Mouse (Mus musculus) MN1 (cell line): Measurements from ENCODE around the gene Nefh.
A peak's percentile ranks its signal among the peaks of the same experiment; 100 is the strongest.

Experiments
- DNase-seq: peaks from one replicate; pipeline ENCODE4 v3.0.0-alpha.2; 2016; ENCODE audit warnings: low spot score

Nefh gene

DNA sequence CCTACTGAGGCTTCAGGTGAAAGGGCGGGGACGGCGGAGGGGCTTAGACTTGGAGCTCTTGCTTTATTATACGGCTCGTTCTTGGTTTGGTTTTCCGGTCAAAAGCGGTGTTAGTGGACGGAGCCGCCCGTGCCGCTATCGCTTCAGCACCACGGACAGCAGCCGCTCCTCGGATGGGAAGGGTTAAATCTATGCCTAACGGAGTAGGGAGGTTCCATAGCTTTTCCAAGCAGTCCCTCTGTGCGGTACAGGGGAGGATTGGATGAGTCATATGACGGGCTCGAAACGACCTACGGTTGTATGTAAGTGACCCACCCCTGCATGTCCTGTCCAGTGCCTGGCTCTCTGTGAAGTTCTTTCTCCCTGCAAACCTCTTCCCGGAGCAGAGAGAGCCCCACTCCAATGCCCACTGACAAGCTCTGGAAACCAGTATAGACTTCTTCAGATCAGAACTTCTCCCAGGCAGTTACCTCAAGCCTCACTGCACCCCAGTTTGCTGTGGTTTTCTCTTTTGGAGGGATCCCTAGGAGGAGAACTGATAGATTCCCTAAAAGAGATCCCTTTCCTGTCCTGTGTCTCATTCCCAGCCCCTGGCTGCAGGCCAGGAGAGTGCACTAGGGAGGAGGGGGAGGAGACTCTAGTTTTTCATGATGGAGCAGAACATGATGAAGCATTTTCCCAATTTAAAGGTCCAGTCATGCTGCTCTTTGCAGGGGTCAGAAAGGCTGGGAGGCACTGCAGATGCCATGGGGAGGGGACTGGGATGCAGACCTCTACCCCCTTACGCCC is 1.6 kb upstream of the Nefh start:
- DNase-seq = peak; percentile 83

DNA sequence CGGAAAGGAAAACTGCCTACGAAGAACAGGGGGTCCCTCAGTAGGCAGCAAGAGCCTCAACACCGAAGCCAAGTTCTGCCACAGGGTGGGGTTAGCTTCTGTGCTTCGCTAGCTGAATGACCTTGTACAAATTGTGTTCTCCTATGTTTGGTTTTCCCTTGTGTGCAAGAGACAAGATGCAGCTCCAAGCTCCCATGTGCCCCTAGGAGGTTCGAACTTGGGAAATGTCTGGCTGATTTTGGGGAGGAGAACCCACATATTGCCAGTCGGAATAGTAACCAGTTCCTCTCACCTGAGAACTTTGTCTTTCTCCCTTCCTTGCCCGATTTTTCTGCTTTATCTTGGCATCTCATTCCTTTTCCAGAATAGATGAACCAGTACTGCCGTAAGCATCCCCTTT is 928 bp upstream of the Nefh start:
- DNase-seq = no peak

DNA sequence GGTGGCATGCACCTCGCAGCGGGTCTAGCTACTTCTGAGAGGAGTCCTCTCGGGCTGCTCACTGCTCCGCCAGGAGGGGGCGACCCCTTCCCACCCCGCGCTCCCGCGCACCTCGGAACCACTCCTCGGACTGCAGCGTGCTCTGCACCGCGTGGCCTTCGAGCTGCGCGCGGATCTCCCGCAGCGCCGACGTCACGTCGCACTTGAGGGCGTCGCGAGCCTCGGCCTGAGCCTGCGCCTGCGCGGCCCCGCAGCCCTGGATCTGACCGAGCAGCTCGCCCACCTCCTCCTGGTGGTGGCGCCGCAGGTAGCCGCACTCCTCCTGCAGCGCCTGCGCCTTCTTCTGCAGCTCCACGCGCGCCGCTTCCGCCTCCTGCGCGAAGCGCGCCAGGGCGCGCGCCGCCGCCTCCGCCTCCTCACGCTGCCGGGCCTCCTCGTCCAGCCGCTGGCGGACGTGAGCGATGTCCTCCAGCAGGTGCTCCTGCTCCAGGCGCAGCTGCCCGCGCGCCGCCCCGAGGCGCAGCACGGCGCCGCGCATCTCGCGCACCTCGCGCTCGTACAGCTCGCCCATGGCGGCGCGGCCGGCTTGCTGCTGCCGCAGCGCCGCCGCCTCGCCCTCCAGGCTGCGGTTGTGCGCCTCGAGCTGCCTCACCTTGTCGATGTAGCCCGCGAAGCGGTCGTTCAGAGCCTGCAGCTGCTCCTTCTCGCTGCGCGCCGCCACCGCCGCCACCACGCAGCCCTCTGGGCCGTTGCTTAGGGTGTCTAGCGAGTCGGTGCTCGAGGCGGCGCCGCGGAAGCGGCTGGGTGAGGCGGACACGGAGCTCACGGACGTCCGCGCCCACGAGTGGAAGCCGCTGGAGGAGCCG is 684 bp downstream of the Nefh start:
- peak; percentile 98 for DNase-seq

DNA sequence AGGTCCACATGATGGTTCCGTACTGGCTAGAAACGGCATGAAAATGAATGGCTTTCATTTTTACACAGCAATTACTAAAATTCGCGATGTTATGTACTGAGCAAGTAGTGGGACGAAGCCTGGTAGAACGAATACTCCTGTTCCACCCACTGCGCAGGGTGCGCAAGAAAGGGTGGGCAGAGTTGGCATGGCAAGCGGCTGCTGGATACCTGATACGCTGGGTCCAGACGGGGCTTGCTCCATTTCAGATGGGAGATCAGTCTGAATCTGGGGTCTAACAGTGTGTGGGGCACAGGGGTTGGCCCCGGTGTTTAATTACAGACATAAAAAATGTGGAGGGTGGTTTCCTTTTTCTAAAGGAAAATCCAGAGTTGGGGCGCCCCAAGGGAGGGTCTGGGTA is 1.3 kb downstream of the Nefh start:
- DNase-seq = no peak

DNA sequence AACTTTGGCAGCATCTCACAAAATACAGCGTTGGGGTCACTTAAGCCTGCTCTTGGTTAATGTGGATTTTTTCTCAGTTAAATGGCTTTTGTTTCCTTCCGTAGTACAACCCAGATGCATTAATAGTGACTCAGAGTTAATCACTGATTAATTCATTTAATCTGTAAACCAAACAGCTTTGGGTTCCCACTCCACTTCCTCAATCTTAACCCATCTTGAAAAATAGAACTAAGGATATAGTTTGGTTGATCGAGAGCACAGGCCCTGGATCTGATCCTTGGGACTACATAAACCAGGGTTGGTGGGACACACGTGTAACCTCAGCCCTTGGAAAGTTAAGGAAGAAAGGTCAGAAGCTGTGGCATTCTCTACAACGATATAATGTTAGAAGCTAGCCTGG is 11.6 kb downstream of the Nefh start:
- DNase-seq = no peak

DNA sequence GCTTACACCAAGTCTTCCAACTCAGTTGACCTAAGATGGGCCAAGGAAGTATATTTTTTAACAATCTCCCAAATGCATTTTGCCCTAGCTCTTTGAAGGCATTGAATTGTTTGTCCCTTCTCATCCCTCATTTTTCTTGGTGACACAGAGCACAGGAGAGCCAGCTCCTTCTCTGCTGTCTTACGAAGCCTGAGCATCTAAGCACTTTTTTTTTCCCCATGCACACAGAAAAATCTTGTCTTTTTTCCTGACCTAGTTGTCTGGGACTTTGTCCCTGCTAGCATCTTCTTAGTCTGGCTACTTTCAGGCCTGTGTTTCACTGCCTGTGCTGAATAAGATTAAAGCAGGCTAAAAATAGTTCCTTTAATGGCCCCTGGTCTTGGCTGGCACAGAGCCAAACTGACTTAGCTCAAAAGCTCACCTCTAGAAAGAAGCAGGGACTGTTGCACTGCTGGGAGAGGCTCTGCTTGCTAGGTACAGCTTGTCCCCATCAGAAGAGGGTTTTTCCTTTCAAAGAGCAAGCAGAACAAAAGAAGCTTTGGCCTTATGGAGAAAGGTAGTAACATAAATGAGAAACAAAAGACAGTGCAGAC is 16.8 kb downstream of the Nefh start:
- peak; percentile 92 for DNase-seq

DNA sequence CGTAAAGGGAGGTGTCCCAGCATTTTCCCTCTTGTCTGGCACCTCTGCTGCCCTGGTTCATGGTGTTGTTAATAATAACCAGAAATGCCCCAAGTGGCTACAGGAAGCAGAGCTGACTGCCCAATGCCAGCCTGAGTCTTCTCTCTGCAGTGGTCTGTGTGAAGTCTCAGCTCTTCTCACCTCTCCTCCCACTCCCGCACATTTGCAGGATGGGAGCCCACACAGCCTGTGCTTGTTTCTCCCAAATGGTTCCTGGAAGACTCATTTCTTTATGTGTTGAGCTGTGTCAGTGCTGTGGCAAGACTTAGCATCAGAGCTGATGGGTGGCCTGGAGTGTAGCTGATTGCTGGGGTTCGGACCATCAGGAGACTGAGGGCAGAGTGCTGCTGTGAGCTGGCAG is 20.6 kb downstream of the Nefh start:
- no peak for DNase-seq

DNA sequence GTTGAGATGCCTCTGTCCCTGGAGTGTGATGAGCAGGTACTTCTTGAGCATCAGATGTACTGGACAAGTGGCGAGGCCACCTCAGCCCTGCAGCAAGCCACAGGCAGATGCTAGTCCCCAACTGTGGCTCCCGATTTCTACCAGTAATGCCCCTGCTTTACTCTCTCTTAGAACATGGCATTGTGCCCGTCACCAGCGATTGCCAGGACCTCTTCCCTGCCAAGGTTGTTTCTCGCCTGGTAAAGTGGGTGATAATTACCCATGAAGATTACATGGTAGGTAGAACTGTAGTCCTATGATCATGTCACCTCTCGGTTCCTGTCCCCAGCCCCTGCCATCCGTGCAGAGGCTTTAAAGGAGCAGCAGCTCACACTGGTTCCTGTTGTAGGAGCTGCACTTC is 26.1 kb downstream of the Nefh start:
- DNase-seq = peak; percentile 55

DNA sequence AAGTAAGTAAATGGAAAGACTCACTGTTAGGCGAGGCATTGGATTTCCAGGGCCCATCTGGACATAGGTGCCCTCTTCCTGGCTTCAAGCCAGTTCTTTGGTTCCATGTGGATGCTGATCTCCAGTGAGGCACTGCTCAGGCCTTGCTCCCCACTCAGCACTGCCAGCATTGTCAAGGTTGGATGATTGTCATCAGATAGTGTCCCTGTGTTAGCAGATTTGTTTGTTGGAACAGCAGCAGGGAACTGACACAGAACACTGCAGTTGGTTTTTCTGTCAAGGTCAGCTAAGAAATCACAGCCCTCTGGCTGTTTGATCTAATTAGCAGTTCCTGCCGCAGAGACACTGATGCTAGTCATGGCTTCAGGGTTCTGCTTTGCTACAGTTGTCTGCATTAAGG is 26.6 kb downstream of the Nefh start:
- DNase-seq = peak; percentile 83

DNA sequence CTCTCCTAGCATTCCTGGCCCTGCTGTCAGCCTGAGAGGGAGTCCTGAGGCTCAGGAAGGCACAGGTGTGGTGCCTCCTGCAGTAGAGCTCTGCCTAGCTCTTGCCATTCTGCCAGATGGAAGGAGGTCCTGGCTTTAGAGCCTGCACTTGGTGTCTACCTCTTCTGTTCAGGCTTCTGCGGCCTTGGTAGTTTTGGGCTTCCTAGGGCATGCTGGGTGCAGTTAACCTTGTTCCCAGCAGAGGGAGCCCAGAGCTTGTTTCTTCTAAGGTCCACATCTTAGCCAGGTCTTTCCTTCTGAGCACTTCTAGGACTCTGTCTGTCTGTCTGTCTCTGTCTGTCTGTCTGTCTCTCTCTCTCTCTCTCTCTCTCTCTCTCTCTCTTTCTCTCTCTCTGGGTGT is 31.8 kb downstream of the Nefh start:
- peak; percentile 87 for DNase-seq

DNA sequence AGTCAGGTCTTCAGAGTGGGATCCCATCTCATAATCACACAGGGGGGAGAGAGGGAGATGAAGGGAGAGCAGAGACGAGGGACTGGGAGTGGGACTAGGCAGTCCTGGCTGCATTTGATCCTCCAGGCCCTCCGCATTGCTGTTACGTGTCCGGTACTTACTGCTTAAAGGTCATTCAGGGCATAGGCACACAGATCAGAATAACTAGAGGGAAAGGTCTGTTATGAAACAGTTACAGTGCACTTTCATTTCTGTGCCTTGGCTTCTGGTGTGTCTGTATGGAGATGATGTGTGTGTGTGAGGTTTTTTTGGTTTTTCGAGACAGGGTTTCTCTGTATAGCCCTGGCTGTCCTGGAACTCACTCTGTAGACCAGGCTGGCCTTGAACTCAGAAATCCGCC is 41.6 kb downstream of the Nefh start:
- no peak for DNase-seq

DNA sequence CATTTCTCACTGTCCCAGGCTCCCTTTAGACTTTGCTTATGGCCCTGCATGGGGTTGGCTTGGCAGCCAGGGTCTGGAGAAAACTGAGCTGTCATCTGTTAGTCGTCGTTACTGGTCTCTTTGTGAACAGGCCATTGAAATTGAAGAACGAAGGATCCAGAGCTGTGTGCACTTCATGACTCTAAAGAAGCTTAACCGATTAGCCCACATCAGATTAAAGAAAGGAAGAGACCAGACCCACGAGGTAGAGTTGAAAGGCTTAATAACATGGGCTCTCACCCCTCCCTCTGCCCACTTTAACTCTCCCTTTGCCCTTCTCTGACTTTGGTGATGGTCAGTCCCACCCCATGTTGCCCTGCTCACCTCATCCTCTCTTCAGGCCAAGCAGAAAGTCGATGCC is 45.9 kb downstream of the Nefh start:
- DNase-seq = no peak

DNA sequence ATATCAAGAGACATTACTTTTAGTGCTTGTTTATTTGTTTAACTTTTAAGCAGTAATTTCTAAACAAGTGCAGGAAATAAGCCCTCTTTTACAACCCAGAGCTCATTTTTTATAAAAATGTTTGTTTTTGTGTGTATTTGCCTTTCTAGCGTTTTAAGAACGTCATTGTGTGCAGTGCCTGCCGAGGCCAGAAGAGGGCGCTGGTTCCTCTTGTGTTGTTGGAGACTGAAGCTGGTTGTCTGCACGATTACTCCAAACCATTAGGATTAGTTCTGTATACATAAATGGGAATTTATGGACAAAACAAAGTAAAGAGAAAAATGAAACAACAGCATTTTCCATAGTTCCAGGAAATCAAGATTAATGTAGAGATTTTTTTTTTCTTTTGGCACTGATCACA is 47.4 kb downstream of the Nefh start:
- DNase-seq = no peak

DNA sequence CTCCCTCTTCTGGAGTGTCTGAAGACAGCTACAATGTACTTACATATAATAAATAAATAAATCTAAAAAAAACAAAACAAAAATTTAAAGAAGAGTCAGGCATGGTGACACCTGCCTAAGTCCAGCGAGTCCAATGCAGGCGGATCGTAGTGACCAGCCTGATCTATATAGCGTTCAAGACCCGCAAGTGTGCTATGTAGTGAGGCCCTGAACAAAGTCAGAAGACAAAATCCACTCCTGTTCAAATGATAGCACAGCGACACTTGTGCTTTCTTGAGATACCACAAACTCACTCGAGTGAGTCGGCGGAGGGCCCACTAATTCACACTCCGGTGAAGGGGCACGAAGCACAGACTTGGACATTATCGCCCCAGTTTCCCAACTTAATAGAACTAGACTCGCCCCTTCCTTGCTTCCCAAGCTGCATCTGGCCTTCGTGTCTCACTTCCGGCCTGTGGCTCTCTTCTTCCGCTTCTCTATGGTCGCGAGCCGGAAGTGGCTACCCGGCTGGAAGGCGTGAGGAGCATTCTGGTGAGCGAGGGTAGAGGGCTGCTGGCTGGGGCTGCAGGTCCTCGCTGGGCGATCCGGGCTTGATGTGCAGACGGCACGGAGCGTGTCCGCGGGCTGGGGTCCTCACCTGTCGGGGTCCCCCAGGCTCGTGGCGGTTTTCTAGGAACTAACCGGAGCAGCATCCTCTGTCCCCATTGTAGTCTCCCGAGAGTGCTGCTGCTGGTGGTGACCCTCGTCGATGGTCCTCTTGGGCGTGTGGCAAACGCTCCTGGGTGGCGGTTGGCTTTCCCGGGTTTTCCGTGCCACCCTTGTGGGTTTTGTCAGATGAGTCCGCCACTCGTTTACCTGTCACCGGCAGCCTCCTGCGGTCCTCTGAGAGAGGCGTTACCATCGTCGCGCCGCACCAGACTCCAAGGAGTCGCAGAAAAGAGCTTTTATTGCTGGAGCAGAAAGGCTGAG is 52.7 kb downstream of the Nefh start, which contains the start of gene Thoc5:
Gene Thoc5 (plus strand): TSS at position 473 of the 969 bp plus-strand sequence.
- peak; percentile 95 for DNase-seq
